Mouse (Mus musculus) left cerebral cortex, adult 11 months (tissue): ENCODE measurements around the gene Xrcc6.

ENCODE experiments used
- DNase-seq: peaks from one replicate; pipeline ENCODE4 v3.0.0; 2022; ENCODE audit warnings: low spot score

Gene Xrcc6

DNA sequence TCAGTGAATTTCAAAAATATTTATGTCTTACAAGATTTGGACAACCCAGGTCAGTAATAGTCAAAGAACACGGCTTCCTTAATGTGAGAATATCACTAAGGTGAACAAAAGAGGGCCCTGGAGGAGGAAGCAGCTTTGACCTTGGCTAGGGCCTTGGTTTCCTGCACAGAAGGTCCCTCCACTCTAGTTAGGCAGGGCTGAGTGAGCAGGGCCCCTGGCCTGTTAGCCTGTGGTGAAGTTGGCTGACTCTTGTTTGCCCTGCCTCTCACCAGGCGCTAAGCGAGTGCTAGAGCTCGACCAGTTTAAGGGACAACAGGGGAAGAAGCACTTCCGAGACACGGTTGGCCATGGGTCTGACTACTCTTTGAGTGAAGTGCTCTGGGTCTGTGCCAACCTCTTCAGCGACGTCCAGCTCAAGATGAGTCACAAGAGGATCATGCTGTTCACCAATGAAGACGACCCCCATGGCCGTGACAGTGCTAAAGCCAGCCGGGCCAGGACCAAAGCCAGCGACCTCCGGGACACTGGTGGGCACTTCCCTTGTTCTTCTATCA is 35.0 kb downstream of the Xrcc6 start:
- no peak for DNase-seq

DNA sequence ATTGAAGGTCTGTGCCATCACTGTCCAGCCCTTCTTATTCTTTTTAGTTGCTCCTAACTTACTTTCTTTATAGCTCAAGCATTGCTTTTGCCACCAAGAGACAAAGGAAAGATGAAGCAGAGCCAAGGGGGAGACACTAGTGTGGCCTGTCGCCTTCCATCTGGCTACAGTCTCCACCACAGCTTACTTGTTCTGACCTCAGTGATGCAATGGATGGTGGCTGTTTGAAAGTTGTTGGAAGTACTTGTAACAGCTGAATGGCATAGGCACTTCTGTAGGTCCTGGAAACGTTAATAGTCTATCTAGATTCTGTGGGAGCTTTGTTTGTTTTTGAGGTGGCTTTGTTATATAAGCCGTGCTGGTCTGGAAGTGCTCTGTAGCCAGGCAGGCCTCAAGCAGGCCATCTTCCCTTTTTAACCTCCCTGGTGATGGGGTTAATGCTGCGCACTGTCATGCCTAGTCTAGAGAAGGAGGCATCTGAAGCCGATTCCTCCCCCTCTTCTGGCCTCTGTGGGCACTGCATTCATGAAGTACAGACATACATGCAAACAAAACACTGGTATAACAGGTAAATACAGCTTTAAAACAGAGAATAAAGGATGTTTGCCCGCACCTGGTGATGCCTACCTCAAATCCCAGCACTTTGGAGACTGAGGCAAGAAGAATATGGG is 36.5 kb downstream of the Xrcc6 start:
- DNase-seq = no peak

DNA sequence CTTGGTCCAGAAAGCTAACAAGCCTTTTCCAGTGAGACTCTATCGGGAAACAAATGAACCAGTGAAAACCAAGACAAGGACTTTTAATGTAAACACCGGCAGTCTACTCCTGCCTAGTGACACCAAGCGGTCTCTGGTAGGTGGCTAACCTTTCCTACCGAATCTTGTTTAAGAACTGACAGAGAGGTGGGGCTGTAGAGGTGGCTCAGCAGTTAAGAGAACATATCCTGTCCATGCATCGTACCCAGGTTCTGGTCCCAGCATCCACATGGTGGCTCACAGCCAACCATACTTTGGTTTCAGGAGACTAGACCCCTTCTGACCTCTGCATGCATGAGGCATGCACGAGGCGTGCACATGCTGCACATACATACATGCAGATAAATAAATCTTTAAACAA is 39.6 kb downstream of the Xrcc6 start:
- no peak for DNase-seq

DNA sequence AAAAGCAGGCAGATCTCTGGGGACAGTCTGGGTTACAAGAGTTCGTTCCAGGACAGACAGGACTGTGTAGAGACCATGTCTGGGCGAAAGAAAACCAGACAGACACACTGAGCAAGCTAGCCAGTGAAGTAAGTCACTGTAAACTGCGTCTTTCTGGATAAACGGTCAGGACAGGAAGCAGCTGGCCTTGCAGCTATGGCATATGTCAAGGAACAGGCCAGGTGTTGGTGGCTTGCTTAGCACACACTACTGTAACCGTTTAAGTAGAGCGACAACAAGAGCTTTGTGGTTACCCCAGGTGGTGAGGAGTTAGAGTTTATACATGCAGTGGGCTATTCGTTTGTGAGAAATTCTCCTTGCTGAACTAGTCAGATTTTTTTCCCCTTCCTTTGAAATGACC is 40.1 kb downstream of the Xrcc6 start:
- DNase-seq = no peak

DNA sequence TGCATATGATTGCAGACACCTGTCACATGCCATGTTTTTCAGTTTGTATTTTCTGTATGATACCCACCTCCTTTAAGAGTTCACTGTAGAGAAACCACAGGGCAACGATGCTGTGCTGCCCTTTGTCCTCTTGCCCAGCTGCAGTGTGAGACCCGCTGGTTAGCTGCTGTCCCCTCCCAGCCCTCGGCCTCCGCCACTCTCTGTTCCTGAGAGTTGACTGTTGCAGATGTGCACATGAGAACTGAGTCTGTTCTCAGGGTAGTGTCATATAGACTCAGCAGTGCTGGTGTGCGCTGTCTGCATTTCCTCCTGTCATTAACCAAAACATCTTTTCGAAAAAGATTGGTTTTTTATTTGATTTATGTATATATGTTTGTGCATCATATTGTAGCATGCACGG is 44.8 kb downstream of the Xrcc6 start:
- DNase-seq = no peak

DNA sequence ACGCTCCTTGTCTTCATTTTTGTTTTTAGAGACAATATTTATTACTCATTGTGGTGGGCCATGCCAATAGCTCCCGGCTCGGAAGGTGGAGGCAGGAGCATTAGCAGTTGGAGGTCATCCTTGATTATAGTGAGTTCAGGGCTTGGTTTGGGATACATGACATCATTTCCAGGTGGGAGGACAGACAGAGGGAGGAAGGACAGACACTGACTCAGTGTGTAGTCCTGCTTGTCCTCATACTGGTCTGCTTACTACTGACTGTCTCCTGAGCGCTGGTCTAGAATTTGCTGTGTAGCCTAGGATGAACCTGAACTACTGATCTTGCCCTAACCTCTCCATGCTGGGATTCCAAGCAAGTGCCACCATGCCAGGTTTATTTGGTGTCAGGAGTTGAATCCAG is 46.1 kb downstream of the Xrcc6 start, which contains the start of gene Desi1:
Desi1 (minus strand) TSS at position 101 of the 400 bp plus-strand sequence.
- no peak for DNase-seq

DNA sequence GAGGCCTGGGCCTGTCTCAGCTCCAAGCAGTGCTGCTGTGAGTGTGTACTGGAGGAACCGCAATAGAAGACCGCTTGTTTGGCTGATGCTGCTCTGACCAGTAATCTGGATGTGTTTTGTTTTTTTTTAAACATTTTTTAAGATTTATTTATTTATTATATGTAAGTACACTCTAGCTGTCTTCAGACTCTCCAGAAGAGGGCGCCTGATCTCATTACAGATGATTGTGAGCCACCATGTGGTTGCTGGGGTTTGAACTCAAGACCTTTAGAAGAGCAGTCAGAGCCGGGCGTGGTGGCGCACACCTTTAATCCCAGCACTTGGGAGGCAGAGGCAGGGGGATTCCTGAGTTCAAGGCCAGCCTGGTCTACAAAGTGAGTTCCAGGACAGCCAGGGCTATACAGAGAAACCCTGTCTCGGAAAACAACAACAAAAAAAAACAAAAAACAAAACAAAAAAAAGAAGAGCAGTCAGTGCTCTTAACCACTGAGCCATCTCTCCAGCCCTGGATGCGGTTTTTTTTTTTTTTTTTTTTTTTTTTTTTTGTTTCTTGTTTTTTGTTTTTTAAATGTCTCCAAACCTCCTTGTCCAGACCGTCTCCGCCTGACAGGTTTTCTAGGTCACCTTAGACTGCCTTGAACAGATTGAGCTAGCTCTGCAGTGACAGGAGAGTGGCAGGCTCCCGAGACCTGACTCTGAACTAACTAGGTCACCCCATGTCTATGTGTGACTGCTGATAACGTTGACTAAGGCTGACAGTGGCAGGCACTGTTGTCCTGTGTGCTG is 48.5 kb downstream of the Xrcc6 start:
- no peak for DNase-seq

DNA sequence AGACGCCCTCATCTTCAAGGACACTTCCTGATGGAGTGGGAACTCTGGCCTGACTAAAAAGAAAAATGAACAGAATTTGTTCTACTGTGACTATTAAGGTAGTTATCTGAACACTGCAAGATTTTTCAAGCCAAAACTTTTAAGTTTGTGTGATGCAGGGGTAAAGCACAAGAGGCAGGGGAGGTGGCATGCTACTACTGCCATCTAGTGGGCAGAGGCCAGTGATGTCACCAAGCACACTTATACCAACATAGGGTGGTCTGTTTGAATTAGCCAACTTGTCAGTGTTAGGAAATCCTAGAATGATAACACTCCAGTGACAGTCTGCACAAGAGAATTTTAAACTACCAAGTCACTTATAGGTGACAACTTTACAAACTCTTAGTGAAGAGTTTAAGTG is 53.0 kb downstream of the Xrcc6 start:
- no peak for DNase-seq

DNA sequence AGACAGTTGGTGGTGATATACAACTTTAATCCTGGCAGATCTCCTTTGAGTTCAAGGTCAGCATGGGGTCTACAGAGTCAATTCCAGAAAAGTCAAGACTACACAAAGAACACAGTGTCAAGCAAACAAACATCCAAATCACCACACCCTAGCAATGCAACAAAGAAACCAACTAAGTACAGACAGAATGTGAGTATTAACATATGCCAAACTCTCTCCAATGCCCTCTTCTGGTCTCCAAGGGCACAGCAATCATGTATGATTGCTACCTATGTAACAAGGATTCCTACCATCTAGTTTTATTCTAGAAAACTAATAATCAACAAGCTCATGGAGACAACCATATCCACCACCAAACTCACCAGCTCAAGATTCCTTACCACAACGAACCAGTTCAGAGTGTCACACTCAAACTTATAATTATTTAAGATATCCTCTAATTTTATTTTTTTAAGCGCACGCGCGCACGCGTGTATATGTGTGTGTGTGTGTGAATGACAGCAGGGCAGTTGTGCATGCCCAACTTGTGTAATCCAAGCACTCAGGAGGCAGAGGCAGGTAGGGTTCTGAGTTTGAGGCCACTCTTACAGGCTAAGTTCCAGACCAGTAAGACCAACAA is 56.6 kb downstream of the Xrcc6 start:
- no peak for DNase-seq

DNA sequence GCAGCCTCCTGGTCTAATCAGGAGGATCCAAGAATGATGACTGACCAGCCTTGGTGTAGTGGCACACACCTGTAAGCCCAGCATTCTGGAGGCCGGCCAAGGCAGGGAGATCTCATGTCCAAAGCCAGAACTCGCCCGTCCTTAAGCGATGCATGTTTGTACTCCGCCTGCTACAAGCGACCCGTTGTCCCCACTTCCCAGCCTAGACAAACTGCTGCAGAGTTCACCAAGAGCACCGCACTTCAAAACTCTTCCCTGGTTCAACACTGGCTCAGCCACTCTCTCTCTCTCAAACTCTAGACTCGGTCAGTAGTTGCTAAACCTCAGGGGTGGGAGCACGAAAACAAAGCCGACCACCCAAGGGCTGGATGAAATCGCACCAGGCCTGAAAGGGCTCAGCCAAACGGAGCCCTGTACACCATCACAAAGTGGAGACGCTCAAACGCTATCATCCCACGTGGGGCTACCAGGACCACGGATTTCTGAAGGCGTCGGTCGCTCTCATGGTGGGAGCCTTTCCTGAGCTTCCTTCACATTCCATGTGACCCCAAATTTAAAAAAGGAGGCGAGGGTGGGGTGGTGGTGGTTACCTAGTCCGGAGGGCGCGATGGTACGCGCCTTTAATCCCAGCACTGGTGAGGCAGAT is 58.7 kb downstream of the Xrcc6 start:
- DNase-seq = no peak

DNA sequence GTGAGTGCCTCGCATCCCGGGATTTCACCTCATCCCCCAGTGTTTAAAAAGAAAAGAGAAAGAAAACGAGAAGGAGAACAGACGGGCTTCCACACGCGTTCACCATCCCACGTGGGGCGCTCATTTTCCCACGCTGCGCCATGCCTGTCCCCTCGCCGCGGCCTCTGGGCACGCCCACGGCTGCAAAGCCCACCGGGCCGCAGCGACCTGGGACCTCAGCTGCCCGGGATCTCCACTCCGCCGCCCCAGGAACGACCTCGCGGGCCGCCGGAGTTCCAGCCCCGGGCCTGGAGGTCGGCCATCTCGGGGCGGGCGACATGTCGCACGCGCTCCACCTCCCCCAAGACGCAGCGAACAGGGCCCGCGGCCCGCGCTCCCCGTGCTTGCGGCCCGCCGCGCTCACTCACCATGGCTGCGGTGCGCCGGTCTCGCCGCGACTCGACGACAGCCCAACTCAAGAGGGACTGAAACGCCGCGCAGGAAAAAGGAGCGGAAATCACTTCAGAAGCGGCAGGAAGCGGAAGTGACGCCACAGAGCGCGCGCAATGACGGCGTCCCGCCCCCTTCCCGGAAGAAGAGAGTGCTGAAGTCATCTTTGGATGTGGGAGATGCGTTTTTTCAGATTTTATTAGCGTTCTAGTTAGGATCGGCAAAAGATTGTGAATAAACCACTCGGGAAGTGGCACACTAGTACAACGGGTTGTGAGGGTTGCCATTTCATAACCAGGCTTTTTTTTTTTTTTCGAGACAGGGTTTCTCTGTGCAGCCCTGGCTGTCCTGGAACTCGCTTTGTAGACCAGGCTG is 59.6 kb downstream of the Xrcc6 start, which contains the start of gene Snu13:
Snu13 (minus strand) TSS at position 519 of the 804 bp plus-strand sequence.
- DNase-seq = peak; percentile 72

DNA sequence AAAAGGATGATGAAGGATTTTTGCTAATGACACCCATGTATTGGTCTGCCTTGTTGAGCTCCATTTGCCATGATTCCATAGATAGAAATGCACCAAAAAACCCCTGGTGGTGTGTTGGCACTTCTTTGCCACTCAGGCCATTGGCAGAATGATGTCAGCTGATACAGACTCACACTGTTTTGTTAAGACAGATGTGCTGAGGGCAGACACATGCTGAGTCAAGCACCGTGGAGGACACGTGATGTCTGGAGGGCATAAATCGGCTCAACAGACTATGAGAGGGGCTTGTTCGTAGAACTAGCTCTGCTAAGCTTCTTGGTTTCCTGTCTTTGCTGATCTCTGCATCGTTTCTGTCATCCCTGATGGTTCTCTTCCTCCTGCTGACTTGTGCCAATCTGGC is 64.9 kb downstream of the Xrcc6 start:
- no peak for DNase-seq

DNA sequence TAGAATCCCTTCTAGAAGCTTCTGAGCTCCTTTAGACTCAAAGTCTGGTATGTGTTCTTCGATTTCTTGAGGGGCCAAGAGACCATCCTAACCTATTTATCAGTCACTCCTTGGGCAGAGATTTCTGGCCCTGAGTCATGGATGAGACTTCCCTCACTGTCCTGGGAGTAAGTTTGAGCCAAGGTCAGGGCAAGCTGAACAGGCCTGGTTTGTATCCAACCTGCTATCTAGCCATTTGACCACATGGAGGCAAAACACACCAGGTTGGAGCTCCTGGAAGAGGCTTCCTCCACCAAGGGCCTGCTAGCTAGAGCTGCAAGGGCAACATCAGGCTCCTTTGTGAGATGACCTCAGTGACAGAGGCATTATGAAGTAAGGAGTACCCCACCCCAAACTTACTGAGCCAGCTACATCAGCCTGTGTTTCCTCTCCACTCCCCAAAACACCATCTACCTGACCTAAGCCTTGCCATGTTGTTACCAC is 71.1 kb downstream of the Xrcc6 start, which contains the start of gene 4930407I10Rik:
4930407I10Rik (plus strand) TSS at position 433 of the 483 bp plus-strand sequence.
- DNase-seq = no peak

DNA sequence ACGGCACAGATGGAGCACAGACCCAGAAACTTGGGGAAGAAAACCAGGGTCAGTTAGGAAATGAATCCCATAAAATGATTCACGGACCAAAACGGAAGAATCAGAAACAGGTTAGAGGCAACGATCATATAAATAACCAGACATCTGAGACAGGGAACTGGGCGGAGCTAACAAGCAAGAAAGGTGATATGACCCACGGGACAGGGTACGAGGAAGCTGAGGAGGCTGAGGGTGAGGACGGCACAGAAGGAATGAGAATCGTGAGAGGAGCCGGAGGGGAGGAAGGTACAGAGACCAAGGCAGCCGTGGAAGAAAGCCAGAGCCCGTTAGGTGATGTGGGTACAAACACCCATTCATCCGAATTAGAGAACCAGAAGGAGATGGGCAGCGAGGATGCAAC is 76.3 kb downstream of the Xrcc6 start:
- no peak for DNase-seq

DNA sequence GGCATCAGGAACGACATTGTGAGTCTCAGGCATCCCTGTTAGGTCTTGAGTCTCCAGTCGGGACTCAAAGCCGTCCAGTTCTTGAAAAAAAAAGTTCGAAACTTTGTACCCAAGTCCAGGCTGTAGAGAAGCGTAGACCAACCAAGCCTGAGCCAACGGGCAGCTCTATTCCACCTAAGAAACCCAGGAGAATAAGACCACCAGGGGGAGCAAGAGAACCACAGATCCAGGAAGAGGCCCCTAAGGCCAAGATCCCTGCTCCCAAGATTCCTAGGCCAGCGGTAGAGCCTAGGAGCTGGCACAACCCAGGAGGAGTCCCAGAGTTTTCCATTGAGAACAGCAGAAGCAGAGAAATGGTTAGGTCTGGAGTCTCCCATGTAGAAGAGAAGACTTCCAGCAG is 77.9 kb downstream of the Xrcc6 start:
- DNase-seq = peak; percentile 78

DNA sequence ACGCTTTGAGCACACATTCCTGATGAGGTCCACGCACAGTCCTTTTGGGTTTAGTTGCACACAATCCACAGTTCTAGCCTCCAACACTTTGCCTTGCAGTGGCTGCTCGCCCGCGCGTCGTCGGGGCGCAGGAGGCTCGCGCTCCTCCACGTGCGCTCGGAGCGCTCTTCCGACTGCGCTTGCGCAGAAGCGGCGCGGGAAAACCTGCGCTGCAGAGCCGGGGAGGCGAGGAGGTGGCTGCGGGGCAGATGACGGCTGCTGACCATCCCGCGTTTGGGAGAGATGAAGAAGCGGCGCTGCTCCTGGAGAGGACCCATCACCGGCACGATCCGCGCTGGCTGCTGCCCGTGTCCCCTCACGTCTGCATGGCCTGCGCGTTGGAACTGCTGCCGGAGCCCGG is 82.3 kb downstream of the Xrcc6 start, which contains the start of gene Mei1:
Mei1 (plus strand) TSS at position 99 of the 400 bp plus-strand sequence.
- DNase-seq = no peak

DNA sequence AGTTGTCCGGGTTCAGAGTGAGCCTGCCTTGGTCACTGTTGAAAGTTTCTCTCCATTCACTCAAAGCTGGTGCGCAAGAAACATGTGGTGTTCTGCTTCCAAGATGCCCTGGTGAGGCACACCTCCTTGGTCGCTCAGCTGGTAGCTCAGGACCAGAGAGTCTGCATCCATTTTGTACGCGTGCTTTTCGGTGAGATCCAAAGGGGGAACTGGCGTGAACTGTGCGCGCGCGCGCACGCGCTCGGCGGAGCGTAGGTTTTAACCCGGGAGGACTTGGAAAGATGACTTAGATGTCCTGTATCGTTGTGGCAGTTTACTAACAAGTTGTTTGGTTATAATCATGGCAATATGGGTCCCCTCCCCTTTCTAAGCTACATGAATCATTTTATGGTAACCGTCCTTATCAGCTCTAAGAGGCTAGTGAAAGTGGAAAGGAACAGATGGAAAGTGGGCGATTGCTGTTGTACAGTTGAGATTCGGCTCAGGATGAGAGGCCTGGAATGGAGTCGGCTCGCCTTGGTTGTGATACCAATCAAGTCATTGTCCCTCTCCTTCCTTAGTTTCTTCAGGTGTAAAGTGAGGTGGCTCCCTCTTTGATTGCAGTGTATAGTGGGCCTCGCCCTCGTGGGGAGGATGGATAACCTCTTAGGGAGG is 84.3 kb downstream of the Xrcc6 start:
- DNase-seq = no peak

DNA sequence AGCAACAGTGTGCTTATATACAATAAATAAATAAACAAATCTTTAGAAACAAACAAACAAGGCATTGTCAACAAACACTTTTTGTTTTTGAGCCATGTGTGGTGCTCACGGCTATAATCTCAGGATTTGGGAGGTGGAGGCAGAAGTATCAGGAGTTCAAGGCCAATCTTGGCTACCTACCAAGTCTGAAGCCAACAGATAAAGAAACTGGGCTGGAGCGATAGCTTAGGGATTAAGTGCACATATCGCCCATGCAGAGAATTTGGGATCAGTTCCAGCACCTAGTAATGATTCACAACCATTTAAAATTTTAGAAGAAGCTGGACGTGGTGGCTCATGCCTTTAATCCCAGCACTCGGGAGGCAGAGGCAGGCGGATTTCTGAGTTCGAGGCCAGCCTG is 85.9 kb downstream of the Xrcc6 start:
- DNase-seq = no peak

DNA sequence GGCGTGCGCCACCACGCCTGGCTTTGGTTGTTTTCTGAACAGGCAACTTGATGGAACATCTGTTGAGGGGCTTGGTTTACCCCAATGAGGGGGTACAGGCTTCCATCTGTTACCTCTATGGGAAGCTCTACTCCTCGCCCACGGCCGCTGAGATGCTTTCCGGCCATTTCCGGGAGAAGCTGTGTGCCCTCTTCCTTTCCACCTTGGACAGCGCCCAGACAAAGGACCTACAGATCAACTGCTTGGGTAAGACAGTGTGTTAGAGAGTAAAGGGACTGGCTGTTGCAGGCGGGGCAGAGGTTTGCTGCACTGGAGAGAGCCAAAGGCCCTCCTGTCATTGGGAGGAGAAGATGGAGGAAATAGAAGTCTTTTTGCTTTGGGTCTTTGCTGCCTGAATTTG is 92.2 kb downstream of the Xrcc6 start:
- no peak for DNase-seq

DNA sequence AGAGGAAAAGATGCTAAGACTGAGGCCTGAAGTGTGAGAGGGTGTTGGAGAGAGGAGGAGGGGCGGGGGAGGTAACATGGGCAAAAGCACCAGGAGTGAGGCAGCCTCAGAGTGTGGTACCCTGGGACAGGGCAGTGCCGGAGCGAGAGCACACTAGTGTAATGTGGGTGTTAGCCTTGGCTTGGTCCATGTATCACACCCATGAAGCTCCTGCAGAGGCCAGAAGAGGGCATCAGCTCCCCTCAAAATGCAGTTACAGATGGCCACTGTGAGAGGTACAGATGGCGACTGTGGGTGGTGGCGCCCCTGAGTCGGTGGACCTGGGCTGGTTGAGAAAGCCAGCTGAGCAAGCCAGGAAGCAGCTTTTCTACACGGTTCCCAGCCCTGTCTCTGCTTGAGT is 93.5 kb downstream of the Xrcc6 start:
- DNase-seq = peak; percentile 63

DNA sequence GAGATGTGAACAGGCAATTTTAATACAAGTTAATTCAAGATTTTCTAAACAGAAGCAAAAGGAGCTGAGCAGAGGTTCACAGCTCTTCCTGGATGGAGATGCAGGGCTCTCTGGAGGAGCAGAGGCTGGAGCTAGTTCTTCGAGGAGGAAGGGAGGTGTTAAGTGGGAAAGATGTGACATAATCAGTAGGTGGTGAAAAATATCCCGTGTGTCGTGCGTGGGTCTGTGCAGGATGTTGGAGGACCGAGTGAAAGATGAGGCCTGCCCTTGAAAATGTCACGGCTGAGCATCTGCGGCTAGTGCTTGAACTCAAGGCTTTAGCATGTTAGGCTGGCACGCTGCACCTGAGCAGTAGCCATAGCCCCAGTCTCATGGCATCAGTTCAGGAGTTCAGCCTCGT is 98.0 kb downstream of the Xrcc6 start:
- DNase-seq = peak; percentile 36
